Comparison of ENCODE assay signal across 9 mouse cellular contexts in the genomic region with DNA sequence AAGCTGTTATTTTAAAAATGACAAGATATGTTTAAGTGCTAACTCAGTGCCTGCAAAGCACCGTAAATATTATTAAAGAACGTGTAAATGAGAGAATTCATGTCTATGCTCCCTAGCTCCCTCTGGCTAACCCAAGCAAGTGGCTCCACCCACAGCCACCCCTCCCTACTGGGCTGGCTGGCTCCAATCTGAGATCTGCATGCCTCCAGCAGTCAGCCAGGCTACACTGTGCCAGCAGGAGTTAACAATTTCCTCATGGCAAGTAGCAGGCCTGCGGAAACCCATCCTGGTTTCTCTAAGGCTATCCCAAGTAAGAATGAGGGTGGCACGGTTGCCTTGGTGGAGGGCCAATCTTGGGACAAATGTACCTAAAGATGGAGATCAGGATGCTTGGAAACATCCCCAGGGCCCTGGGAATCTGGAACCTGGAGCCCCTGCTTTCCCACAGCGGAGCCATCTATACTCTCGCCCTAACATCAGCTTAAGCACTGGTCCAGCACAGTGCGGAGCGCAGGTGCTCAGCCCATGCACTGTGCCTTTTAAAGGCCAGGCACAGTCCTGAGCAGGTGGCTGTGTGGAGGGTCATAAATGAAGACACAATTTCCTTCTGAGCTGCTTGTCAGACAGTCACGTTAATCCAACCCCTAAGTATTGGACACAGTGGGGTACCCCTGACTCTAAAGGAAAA. TPM values are rescaled to one million over a fixed set of nuclear protein-coding genes. Genes with fewer than 3 reads are reported as not detected.
DNase-seq lines count a peak whose midpoint lies in the region; ATAC-seq lines count a peak whose summit lies in the region.
"Had no signal": no experiment of that assay in that cellular context is flagged by ENCODE, and none has a peak within 500 bp of the region (broad histone marks: within the 10 kb centered on the region; RNA-seq: fewer than 3 reads in every experiment).

No protein-coding gene starts in this region.

- H3K4me2 ChIP-seq in kidney, embryonic 14.5 days (replicated peaks; ENCODE audit: low read depth, low read length) = no peak overlapping the region

- no peaks in the 10 kb centered on the region for H3K27me3 ChIP-seq in kidney, embryonic 14.5 days (ENCODE audit: control insufficient read depth, insufficient read depth, low read length)

- no peaks in the 10 kb centered on the region for H3K4me1 ChIP-seq in kidney, embryonic 14.5 days (ENCODE audit: control insufficient read depth, insufficient read depth, low read length)
- H3K4me1 ChIP-seq in brown adipose tissue, adult 24 weeks (ENCODE audit: control insufficient read depth, insufficient read depth, insufficient read length, low read length) = peaks cover 10% of the 10 kb centered on the region

- no peak for ATAC-seq in kidney, embryonic 14.5 days (ENCODE audit: low FRiP score, low TSS enrichment)

- H3K27ac ChIP-seq in kidney, embryonic 14.5 days (ENCODE audit: low read depth, low read length) = no peak overlapping the region
- peak overlapping the region; percentile 83 for H3K27ac ChIP-seq in brown adipose tissue, adult 24 weeks (replicated peaks; ENCODE audit: low read depth, low read length)

- H3K4me3 ChIP-seq in kidney, embryonic 14.5 days (ENCODE audit: low read length) = no peak overlapping the region
- no peak overlapping the region for H3K4me3 ChIP-seq in brown adipose tissue, adult 24 weeks (ENCODE audit: insufficient read depth, low read depth, low read length)

- DNase-seq in kidney, adult 11 months = peak; percentile 14
- peak; percentile 86 for DNase-seq in NIH3T3 (ENCODE audit: low read depth)
- peak; percentile 50 for DNase-seq in heart, postnatal 4 days
- no peak for DNase-seq in spleen, postnatal 14 days (ENCODE audit: low spot score in 2 of 2)
- no peak for DNase-seq in layer of hippocampus, adult 11-12 months (ENCODE audit: low spot score)
- no peak for DNase-seq in neural tube, embryonic 10.5 days (ENCODE audit: extremely low spot score, low spot score)

- 66% methylated on average over 9 of the region's 9 CpGs for WGBS in kidney, embryonic 14.5 days

- H3K36me3 ChIP-seq in kidney, embryonic 14.5 days (ENCODE audit: control insufficient read depth, insufficient read depth, low read length) = no peaks in the 10 kb centered on the region

- H3K9me3 ChIP-seq in kidney, embryonic 14.5 days (ENCODE audit: control insufficient read depth, low read length) = no peaks in the 10 kb centered on the region

- H3K9ac ChIP-seq in kidney, embryonic 14.5 days (ENCODE audit: low read depth, low read length) = no peak overlapping the region

RNA-seq across cellular contexts. Expression of a gene that starts 4.8 kb away (rescaled TPM):
- not detected in 2 replicates for polyA plus RNA-seq in kidney, embryonic 14.5 days (2014; fragmentation: Nextera tagmentation; extraction: Ambion mirVana)
- not detected in 2 replicates for polyA plus RNA-seq in brown adipose tissue, adult 24 weeks (2012; ENCODE audit: insufficient read depth, insufficient read length, missing spikeins)
- total RNA-seq in heart, postnatal 4 days (2021) = not detected
- polyA plus RNA-seq: large intestine, adult 2 months had no signal

RNA-seq across cellular contexts. Expression of a gene that starts 37.5 kb away (rescaled TPM):
- polyA plus RNA-seq in kidney, embryonic 14.5 days (2014; fragmentation: Nextera tagmentation; extraction: Ambion mirVana) = 1.5 and 2.1 TPM in 2 replicates
- polyA plus RNA-seq in brown adipose tissue, adult 24 weeks (2012; ENCODE audit: insufficient read depth, insufficient read length, missing spikeins) = 118 and 132 TPM in 2 replicates
- total RNA-seq in heart, postnatal 4 days (2021) = 100 to 1,000 TPM; 145 TPM

Comparison
In these comparisons a context has a peak if more than half of its experiments do, and no peak if none do; other contexts are left out.
1. DNase-seq: peak in kidney, adult 11 months (single experiment), NIH3T3 (single experiment) and heart, postnatal 4 days (single experiment); none in spleen, postnatal 14 days (0 of 2), layer of hippocampus, adult 11-12 months (single experiment) and neural tube, embryonic 10.5 days (single experiment).
2. RNA of a gene that starts 37.5 kb away (polyA plus RNA-seq): 118 to 132 TPM in brown adipose tissue, adult 24 weeks; 1.5 to 2.1 TPM in kidney, embryonic 14.5 days; every median in the first group is over 10 times any median in the second.